Comparison of ENCODE assay signal across 8 mouse cellular contexts in the genomic region with DNA sequence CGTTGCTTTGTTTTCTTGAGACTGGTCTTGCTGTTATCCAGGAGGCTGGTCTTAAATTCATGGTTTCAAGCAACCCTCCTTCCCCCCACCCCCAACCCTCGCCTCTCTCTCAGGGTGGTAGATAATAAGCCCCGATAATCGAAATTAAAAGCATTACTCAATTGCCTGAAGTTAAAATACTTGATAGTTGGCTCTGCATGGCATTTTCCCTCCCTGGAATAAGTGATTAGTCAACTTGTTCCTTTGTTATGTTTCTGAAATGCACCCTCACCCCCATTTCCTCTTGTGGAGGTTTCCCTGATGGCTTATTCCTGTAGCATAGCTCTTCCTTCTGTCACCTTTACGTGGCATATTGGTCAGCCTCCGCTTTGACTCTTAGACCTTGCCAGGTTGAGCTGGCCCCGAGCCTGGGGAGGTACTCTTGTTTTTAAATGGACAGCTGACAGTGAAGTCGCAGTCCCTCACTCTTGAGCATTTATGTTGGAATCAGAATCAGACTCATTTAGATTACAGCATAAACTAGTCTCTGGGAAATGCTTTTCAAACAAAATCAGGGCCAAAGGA. TPM values are rescaled to one million over a fixed set of nuclear protein-coding genes. Genes with fewer than 3 reads are reported as not detected.
DNase-seq lines count a peak whose midpoint lies in the region; ATAC-seq lines count a peak whose summit lies in the region.

No protein-coding gene starts in this region.

- H3K9me3 ChIP-seq in kidney, embryonic 15.5 days (replicated peaks) = no peaks in the 10 kb centered on the region
- no peaks in the 10 kb centered on the region for H3K9me3 ChIP-seq in hindbrain, embryonic 15.5 days
- H3K9me3 ChIP-seq in midbrain, embryonic 16.5 days (replicated peaks; ENCODE audit: control insufficient read depth, low read length, poor library complexity, severe bottlenecking) = no peaks in the 10 kb centered on the region

- peak overlapping the region; percentile 80 for H3K4me3 ChIP-seq in kidney, embryonic 15.5 days (replicated peaks)
- peak overlapping the region; percentile 92 for H3K4me3 ChIP-seq in hindbrain, embryonic 15.5 days
- peak overlapping the region; percentile 84 for H3K4me3 ChIP-seq in midbrain, embryonic 16.5 days (ENCODE audit: low read depth, low read length)

- peak overlapping the region; percentile 71 for H3K4me2 ChIP-seq in kidney, embryonic 15.5 days
- H3K4me2 ChIP-seq in hindbrain, embryonic 15.5 days = peak overlapping the region; percentile 78
- peak overlapping the region; percentile 81 for H3K4me2 ChIP-seq in midbrain, embryonic 16.5 days (ENCODE audit: low read length)

- ATAC-seq in kidney, embryonic 15.5 days (replicated peaks; ENCODE audit: low FRiP score) = no peak
- no peak for ATAC-seq in hindbrain, embryonic 15.5 days (ENCODE audit: low FRiP score, low read depth)
- ATAC-seq in midbrain, embryonic 16.5 days = no peak

- peaks cover 44% of the 10 kb centered on the region for H3K4me1 ChIP-seq in kidney, embryonic 15.5 days
- peaks cover 43% of the 10 kb centered on the region for H3K4me1 ChIP-seq in hindbrain, embryonic 15.5 days (replicated peaks)
- peaks cover 34% of the 10 kb centered on the region for H3K4me1 ChIP-seq in midbrain, embryonic 16.5 days (ENCODE audit: control insufficient read depth, insufficient read depth, low read length)

- H3K36me3 ChIP-seq in kidney, embryonic 15.5 days = no peaks in the 10 kb centered on the region
- no peaks in the 10 kb centered on the region for H3K36me3 ChIP-seq in hindbrain, embryonic 15.5 days
- H3K36me3 ChIP-seq in midbrain, embryonic 16.5 days (ENCODE audit: control insufficient read depth, insufficient read depth, low read length) = no peaks in the 10 kb centered on the region

- 0 out of 2 replicates have a peak overlapping the region, but pooled peaks have one; percentile 86 for H3K9ac ChIP-seq in kidney, embryonic 15.5 days
- peak overlapping the region; percentile 79 for H3K9ac ChIP-seq in hindbrain, embryonic 15.5 days
- peak overlapping the region; percentile 48; the same call in 1 of the 2 replicates for H3K9ac ChIP-seq in midbrain, embryonic 16.5 days (ENCODE audit: low read depth, low read length)

- H3K27me3 ChIP-seq in kidney, embryonic 15.5 days = no peaks in the 10 kb centered on the region
- H3K27me3 ChIP-seq in hindbrain, embryonic 15.5 days = no peaks in the 10 kb centered on the region
- no peaks in the 10 kb centered on the region for H3K27me3 ChIP-seq in midbrain, embryonic 16.5 days (ENCODE audit: control insufficient read depth, insufficient read depth, low read depth, low read length)

- H3K27ac ChIP-seq in kidney, embryonic 15.5 days = no peak overlapping the region
- H3K27ac ChIP-seq in hindbrain, embryonic 15.5 days (replicated peaks) = peak overlapping the region; percentile 46; the same call in 1 of the 2 replicates
- H3K27ac ChIP-seq in midbrain, embryonic 16.5 days (ENCODE audit: low read length) = no peak overlapping the region

- WGBS in kidney, embryonic 15.5 days = 44% methylated on average over 8 of the region's 8 CpGs
- WGBS in hindbrain, embryonic 15.5 days = 56% methylated on average over 8 of the region's 8 CpGs
- 57% methylated on average over 8 of the region's 8 CpGs for WGBS in midbrain, embryonic 16.5 days

- DNase-seq in kidney, postnatal 25 days = no peak
- peak; percentile 73 for DNase-seq in cerebellum, adult 9-11 months
- no peak for DNase-seq in gastrocnemius, postnatal 10 days
- no peak for DNase-seq in urinary bladder, adult 18-20 months (ENCODE audit: low spot score in 2 of 2)
- DNase-seq in frontal cortex, postnatal 14 days (ENCODE audit: low spot score in 2 of 2) = no peak

RNA-seq across cellular contexts. Expression of a gene that starts 2.4 kb away (rescaled TPM):
- polyA plus RNA-seq in kidney, embryonic 15.5 days (2015; fragmentation: Nextera tagmentation; extraction: Ambion mirVana) = 18.5 and 18.7 TPM in 2 replicates
- 18.3 and 20.6 TPM in 2 replicates for polyA plus RNA-seq in hindbrain, embryonic 15.5 days (2015; fragmentation: Nextera tagmentation; extraction: Ambion mirVana)
- polyA plus RNA-seq in midbrain, embryonic 16.5 days (2015; fragmentation: Nextera tagmentation; extraction: Ambion mirVana) = 15.5 and 19.0 TPM in 2 replicates
- total RNA-seq in gastrocnemius, postnatal 10 days (2021) = 10 to 100 TPM; 57.4 to 57.6 TPM

RNA-seq across cellular contexts. Expression of a gene that starts 53.3 kb away (rescaled TPM):
- polyA plus RNA-seq in kidney, embryonic 15.5 days (2015; fragmentation: Nextera tagmentation; extraction: Ambion mirVana) = 41.7 and 42.5 TPM in 2 replicates
- polyA plus RNA-seq in hindbrain, embryonic 15.5 days (2015; fragmentation: Nextera tagmentation; extraction: Ambion mirVana) = 38.7 and 40.0 TPM in 2 replicates
- 34.1 and 36.7 TPM in 2 replicates for polyA plus RNA-seq in midbrain, embryonic 16.5 days (2015; fragmentation: Nextera tagmentation; extraction: Ambion mirVana)
- total RNA-seq in gastrocnemius, postnatal 10 days (2021) = 10 to 100 TPM; 21.0 to 25.3 TPM
